Mouse (Mus musculus) thymus, adult 2 months (tissue): ENCODE measurements at regions not wholly inside any gene's neighbourhood (a gene's known extent, or its start where the extent isn't known, plus 50 kb on each side); places are given as distances from the start of the nearest gene placed in this dataset.

Experiments
- CTCF ChIP-seq: fragments of 200-500 bp; IDR thresholded peaks from 2 replicates; pipeline ENCODE4 v1.5.1; 2012; ENCODE audit warnings: mild to moderate bottlenecking, control low read depth, low read length, moderate library complexity, borderline replicate concordance; ENCODE audit not compliant: control insufficient read depth, poor library complexity, insufficient read depth; ENCODE audit errors: extremely low read depth
- POLR2A ChIP-seq: fragments of 200-500 bp; IDR thresholded peaks from 2 replicates; pipeline ENCODE4 v1.6.1; 2012; ENCODE audit warnings: mild to moderate bottlenecking, low read length, control low read depth, moderate library complexity; ENCODE audit not compliant: control insufficient read depth, poor library complexity, insufficient read depth; ENCODE audit errors: extremely low read depth

GRCm38 (mm10) chr13:80962789-80963590 is 79.8 kb downstream of the Arrdc3 start:
- no peak for TF ChIP-seq CTCF
- no peak for TF ChIP-seq POLR2A
